Mouse (Mus musculus) liver, postnatal 0 days (tissue): ENCODE measurements around the gene Slc7a7.

Experiments used
- CTCF ChIP-seq: sonication (generic); IDR thresholded peaks from 2 replicates; pipeline ENCODE4 v1.5.1; 2016; ENCODE audit warnings: antibody characterized with exemption, low read depth
- EP300 ChIP-seq: IDR thresholded peaks from 2 replicates; pipeline ENCODE4 v1.6.1; 2016; ENCODE audit warnings: antibody characterized with exemption, low read depth, mild to moderate bottlenecking

DNA sequence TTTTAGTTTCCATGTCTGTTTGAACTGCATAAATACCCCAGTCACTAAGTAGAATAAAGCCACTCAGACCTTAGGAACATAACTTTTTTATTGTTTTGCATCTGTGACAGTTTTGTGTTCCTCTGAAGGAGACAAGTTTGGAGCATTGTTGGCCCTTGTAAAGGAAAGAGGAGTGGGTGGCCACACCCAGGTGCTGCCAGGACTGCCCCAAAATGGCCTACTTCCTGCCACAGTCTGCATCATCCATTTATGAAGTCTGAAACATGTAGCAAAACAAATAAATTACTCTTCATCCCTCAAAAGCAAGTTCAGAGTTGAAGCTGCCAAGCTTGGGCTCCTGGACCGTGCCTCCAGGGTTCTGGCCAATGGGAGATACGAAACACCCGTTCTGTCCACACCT lies 48.2 kb downstream of the Slc7a7 start:
- TF ChIP-seq EP300: no peak
- TF ChIP-seq CTCF: no peak
